Mouse (Mus musculus) bone marrow macrophage, adult 2 months (primary cell): ENCODE results near the gene Wdsub1.

Experiments
- CTCF ChIP-seq: IDR thresholded peaks from 2 replicates; pipeline ENCODE4 v1.5.1; 2012; ENCODE audit warnings: low read depth, mild to moderate bottlenecking, low read length, moderate library complexity
- POLR2A ChIP-seq: IDR thresholded peaks from 2 replicates; pipeline ENCODE4 v1.6.1; 2012; ENCODE audit warnings: mild to moderate bottlenecking, low read depth, low read length, borderline replicate concordance

GRCm38 (mm10) chr2:59830151-59830550, 52.2 kb downstream of the Wdsub1 start:
- no peak for TF ChIP-seq POLR2A
- TF ChIP-seq CTCF, result no peak
